Mouse (Mus musculus) erythroid progenitor cell, adult 5-6 weeks (primary cell): Measurements from ENCODE around the gene Olfr237-ps1. TPM values are rescaled to one million over a fixed set of nuclear protein-coding genes. Genes with fewer than 3 reads are reported as not detected.
"Not testable (repeated sequence)": the region's sequence is repeated elsewhere in the genome, so short reads cannot be mapped to it uniquely, and the experiment has no call there.

Experiments
- ATAC-seq: replicated peaks from 2 replicates; pipeline ENCODE4 v1.8.0; 2016; ENCODE audit warnings: moderate number of reproducible peaks, mild to moderate bottlenecking, moderate TSS enrichment, inconsistent platforms; ENCODE audit not compliant: poor library complexity, low FRiP score, severe bottlenecking
- total RNA-seq, 2 experiments: library from RNA; stranded (forward) in 1 of 2; stranded (reverse) in 1 of 2; fragments of 150-400 nt in 1 of 2; fragments of 186-747, 209-891 nt in 1 of 2; gene quantifications; 2 replicates each; pipeline versions ENCODE4 v1.2.3 to v1.2.4; 2015 to 2017; ENCODE audit warnings: low replicate concordance in 2 of 2

The Olfr237-ps1 gene
- total RNA-seq (2015; ENCODE audit: low replicate concordance) (not detected in 2 replicates), total RNA-seq (2017; ENCODE audit: low replicate concordance) (not detected in 2 replicates)

DNA sequence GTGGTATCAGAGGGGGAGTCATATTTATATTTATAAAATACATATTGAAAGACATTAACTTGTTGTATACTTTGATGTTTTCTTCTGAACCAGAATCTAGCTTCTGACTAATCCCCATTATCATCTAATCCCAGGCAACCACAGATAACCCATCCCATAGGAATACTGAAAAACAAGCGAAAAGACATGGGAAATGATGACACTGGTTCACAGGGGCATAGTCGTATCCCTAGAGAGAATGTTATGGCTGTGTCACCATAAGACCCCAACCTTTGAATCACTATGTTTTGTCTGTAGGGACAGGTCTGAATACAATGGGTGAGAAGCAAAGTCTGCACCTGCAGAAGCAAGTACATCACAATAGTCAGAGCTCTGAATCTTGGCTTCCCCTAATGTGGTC, at the start of gene Olfr237-ps1:
Gene Olfr237-ps1, plus strand, starts transcription at position 301 of the 400 bp plus-strand sequence.
- not testable (repeated sequence) for ATAC-seq

DNA sequence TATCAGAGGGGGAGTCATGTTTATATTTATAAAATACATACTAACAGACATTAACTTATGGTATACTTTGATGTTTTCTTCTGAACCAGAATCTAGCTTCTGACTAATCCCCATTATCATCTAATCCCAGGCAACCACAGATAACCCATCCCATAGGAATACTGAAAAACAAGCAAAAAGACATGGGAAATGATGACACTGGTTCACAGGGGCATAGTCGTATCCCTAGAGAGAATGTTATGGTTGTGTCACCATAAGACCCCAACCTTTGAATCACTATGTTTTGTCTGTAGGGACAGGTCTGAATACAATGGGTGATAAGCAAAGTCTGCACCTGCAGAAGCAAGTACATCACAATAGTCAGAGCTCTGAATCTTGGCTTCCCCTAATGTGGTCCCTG, 40.3 kb upstream of the Olfr237-ps1 start, which contains the start of gene Olfr441:
Gene Olfr441, plus strand, starts transcription at position 301 of the 400 bp plus-strand sequence.
- not testable (repeated sequence) for ATAC-seq

DNA sequence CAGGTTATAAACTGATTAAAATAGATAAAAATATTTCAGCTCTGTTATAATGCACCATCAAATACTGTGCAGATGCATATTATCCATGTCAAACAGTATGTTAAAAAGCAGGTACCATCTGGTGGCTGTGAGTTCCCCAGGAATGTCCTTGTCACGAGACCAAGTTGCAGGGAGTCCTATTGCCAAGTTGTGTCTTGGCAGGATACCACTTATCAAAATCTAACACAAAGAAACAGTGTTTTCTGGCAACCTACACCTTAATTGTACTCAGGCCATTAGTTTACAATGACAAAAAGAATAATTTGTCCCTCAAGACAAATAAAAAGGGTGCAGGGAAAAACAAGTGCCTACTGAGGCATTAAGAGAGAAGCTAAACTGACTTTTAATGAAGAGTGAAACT, 13.1 kb downstream of the Olfr237-ps1 start:
- ATAC-seq: no peak

DNA sequence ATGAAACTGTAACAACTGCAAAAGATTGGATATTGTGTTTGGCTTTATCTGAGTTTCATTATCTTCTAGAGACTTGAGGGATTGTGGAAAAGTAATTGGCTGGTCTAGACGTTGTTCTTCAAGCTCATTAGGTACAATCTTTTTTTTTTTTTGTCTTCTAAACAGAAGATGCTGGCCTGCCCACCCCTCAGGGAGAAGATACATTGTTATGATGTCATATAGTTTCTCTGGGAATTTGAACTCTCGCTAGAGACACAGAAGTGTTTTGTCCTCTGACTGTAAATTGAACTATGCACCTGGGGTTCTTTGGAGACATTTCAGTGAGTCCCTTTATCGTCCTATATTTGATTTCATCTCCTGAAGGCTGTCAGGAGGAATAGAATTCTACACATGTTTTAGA, 16.6 kb downstream of the Olfr237-ps1 start, which contains the start of gene Olfr437:
Gene Olfr437, plus strand, starts transcription at position 301 of the 400 bp plus-strand sequence.
- no peak for ATAC-seq

DNA sequence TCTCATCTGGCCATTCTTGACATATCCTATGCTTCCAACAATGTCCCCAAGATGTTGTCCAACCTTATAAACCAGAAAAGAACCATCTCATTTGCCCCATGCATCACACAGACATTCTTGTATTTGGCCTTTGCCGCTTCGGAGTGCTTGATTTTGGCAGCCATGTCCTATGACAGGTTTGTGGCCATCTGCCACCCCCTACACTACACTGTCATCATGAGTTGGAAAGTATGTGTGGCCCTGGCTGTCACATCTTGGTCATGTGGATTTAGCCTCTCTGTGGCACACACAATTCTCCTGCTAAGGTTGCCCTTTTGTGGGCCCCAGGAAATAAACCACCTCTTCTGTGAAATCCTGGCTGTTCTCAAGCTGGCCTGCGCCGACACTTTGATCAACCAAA, 20.9 kb downstream of the Olfr237-ps1 start:
- ATAC-seq: no peak

DNA sequence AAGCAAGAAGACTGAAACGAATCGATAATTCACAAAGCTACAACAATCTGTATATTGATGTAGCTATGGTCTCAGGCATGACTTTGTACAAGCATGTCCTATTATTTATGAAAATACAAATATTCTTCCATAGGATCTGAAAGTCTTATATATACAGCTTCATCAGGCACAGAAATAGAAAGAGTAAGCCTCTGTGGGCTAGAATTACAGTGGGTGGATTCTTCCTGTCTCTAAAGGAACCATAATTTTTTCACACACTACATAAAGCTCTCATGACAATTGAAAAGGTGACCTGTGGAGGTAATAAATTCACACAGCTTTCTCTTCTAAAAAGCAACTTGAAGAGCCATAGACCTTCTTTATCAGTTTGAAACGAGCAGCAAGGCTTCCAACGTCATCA, 25.5 kb downstream of the Olfr237-ps1 start, which contains the start of gene Olfr13:
Gene Olfr13, plus strand, starts transcription at position 301 of the 400 bp plus-strand sequence.
- ATAC-seq: no peak

DNA sequence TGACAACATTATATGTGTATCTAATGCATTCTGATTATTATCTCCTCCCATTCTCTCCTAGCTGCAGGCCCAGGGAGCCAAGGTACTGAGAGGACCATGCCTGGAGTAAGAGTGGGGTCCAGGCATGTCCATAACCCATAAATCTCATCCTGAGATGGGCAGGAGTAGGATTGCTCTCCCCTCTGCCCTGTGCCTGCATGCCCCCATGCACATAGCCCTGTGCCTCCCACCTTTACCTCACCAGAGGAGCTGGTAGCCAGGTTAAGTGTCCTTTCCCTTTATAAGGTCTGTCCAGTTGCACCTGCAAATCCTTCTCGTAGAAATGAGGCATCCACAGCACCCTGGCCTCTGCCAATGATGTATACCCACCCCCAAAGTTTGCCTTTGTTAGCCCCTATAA, 31.8 kb downstream of the Olfr237-ps1 start:
- ATAC-seq: no peak

DNA sequence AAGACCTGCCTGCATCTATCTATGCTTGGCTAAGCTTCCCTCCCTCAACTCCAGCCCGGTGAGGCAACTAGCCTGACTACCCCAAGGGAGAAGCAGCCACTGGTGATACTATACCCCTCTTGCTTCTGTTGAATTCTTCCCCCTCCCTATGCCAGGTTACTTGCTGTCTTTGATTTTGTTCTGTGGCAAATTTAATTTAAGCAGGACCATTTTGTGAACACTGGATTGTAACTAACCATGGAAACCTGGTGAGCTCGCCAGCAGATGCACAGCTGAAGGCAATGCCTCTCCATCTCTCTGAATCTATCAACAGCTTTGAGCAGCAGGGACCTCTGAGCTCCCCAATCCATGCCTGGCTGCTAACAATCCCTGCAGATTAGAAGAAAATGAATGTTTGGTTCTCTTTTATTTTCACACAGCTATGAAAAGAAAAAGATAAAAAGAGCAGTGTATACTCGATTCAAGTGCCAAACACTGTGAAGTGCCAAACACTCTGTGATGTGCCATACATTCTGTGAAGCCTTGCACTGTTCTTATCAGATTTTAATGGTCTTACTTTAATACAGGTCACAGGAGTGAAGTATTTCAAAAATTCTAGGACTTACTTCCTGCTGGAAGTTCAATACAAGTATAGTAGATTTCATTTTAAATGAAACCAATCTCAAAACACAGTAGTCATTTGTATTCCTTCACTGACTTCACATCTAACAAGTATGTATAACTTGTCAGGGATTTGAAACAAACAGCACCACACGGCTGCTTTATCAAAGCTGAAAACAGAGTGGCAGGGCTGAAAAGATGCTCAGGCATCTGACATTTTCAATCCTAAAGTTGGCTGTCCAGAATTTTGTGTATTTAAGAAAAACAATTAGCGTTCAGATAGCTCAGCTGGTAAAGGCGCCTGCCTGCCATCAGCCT, 32.5 kb downstream of the Olfr237-ps1 start:
- ATAC-seq: no peak

DNA sequence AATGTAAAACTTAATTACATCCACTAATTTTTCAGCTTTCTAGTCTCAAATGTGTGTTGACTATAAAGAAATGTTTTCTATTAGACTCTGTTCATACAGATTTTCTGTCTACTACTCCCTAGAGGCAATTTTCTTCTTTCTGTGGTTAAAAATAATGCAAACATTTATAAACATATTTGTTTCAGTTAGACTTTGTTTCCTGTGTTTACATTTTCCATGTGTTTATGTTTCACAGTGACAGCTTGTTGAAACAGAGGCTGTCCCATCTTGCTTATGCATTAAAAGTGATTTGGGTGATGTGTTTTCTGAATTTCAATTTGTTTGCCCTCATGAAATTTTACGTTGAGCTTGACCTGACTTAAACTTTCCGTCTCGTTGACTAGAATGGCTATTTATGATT, 44.6 kb downstream of the Olfr237-ps1 start:
- no peak for ATAC-seq

DNA sequence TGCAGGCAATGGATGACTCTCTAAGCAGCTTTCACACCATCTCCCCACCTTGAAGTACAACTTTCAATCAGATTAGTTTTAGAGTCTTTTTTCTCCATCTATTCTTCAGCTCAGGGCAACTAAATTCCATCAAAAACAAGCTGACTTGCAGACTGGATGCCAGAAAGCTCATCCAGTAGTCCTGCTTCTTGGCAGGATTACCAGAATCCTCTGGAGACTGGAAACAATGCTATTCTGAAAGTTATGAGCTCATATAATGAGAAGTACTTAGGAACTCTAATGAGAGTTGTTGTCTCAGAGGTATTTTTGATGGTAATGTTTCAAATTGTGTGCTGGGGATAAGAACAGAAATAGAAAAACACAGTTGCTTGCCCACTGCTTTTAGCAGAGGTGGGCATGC, 50.4 kb downstream of the Olfr237-ps1 start, which contains the start of gene Olfr435:
Gene Olfr435, plus strand, starts transcription at position 366 of the 400 bp plus-strand sequence.
- no peak for ATAC-seq

DNA sequence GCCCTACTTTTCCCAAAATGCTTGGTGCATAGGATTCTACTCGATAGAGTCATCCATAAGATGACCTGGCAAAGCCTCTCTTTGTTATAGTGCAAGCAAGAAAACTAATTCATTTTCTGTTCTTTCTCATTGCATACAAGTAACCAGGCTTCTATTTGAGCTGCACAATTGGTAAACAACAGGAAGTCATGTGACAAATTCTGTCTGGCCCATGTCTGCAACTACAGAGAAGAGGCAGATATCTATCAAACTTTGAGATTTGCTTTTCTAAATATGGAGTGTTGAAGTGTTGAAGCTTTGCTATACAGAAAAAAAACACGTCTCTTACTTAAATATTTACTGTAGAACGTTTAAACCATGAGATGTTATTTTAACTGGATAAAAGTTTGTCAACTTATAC, 51.7 kb downstream of the Olfr237-ps1 start:
- ATAC-seq: no peak

DNA sequence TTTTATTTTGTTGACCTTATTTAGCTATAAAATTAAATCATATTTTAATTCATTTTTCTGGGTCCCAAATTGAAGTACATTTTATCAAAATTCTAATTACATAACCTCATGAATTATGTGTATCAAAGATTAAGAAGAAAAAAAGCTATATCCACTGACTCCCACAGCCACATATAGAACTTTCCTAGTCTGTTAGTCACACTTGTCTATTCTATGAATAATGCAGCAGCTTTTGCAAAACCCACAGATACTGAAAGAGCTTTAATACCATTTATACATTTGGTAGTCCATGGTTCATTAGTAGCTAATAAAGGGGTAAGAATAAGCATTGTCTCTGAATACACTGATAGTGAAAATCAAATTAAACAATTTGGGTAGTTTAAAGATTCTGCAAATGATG, 56.4 kb downstream of the Olfr237-ps1 start:
- ATAC-seq: no peak

DNA sequence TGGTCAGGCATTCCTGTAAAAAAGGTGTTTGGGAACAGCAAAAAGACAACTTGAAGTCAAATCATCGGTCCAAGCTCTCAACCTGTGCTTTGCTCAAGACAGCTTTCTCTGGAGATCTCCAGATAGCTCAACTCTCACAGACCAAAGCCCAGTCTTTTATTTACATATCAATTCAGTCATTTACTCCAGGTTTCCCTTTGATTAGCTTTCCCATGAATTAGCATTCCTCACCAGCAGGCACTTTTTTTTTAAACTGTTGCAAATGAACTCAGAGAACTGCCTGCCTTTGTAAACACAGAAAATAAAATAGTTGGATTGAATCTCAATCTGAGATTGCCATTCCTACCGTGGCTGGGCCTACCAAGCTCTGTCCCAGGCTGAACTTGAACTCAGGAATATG, 59.0 kb downstream of the Olfr237-ps1 start:
- no peak for ATAC-seq

Other genes with a start within 250 kb of the Olfr237-ps1 start
- not detected in 2 replicates for gene Olfr447, start 237.7 kb upstream of the Olfr237-ps1 start, total RNA-seq (2015; ENCODE audit: low replicate concordance)
- not detected in 2 replicates for gene Olfr447, start 237.7 kb upstream of the Olfr237-ps1 start, total RNA-seq (2017; ENCODE audit: low replicate concordance)
- not detected in 2 replicates for gene Olfr446, start 225.2 kb upstream of the Olfr237-ps1 start, total RNA-seq (2015; ENCODE audit: low replicate concordance)
- gene Olfr446, start 225.2 kb upstream of the Olfr237-ps1 start, total RNA-seq (2017; ENCODE audit: low replicate concordance): not detected in 2 replicates
- not detected in 2 replicates for gene Olfr444, start 197.5 kb upstream of the Olfr237-ps1 start, total RNA-seq (2015; ENCODE audit: low replicate concordance)
- gene Olfr444, start 197.5 kb upstream of the Olfr237-ps1 start, total RNA-seq (2017; ENCODE audit: low replicate concordance): not detected in 2 replicates
- gene Olfr441, start 40.2 kb upstream of the Olfr237-ps1 start, total RNA-seq (2015; ENCODE audit: low replicate concordance): not detected in 2 replicates
- gene Olfr441, start 40.2 kb upstream of the Olfr237-ps1 start, total RNA-seq (2017; ENCODE audit: low replicate concordance): not detected in 2 replicates
- not detected in 2 replicates for gene Olfr437, start 16.7 kb downstream of the Olfr237-ps1 start, total RNA-seq (2015; ENCODE audit: low replicate concordance)
- gene Olfr437, start 16.7 kb downstream of the Olfr237-ps1 start, total RNA-seq (2017; ENCODE audit: low replicate concordance): not detected in 2 replicates
- not detected in 2 replicates for gene Olfr13, start 25.6 kb downstream of the Olfr237-ps1 start, total RNA-seq (2015; ENCODE audit: low replicate concordance)
- not detected in 2 replicates for gene Olfr13, start 25.6 kb downstream of the Olfr237-ps1 start, total RNA-seq (2017; ENCODE audit: low replicate concordance)
- not detected in 2 replicates for gene Olfr435, start 50.6 kb downstream of the Olfr237-ps1 start, total RNA-seq (2015; ENCODE audit: low replicate concordance)
- not detected in 2 replicates for gene Olfr435, start 50.6 kb downstream of the Olfr237-ps1 start, total RNA-seq (2017; ENCODE audit: low replicate concordance)
- gene Olfr434, start 66.5 kb downstream of the Olfr237-ps1 start, total RNA-seq (2015; ENCODE audit: low replicate concordance): not detected in 2 replicates
- gene Olfr434, start 66.5 kb downstream of the Olfr237-ps1 start, total RNA-seq (2017; ENCODE audit: low replicate concordance): not detected in 2 replicates
- gene Olfr47, start 85.0 kb downstream of the Olfr237-ps1 start, total RNA-seq (2015; ENCODE audit: low replicate concordance): not detected in 2 replicates
- not detected in 2 replicates for gene Olfr47, start 85.0 kb downstream of the Olfr237-ps1 start, total RNA-seq (2017; ENCODE audit: low replicate concordance)
- 0.36 TPM in 1 of 2 replicates, not detected in the other for gene Arhgef5, start 119.0 kb downstream of the Olfr237-ps1 start, total RNA-seq (2015; ENCODE audit: low replicate concordance)
- 0.90 and 1.1 TPM in 2 replicates for gene Arhgef5, start 119.0 kb downstream of the Olfr237-ps1 start, total RNA-seq (2017; ENCODE audit: low replicate concordance)
- gene Nobox, start 163.0 kb downstream of the Olfr237-ps1 start, total RNA-seq (2015; ENCODE audit: low replicate concordance): not detected in 2 replicates
- gene Nobox, start 163.0 kb downstream of the Olfr237-ps1 start, total RNA-seq (2017; ENCODE audit: low replicate concordance): not detected in 2 replicates